Mouse (Mus musculus) retina, embryonic 14.5 days (tissue): ENCODE data around the gene N4bp2.
A peak's percentile ranks its signal among the peaks of the same experiment; 100 is the strongest.

Source experiments
- DNase-seq: peaks from one replicate; pipeline ENCODE4 v3.0.0-alpha.2; 2015; ENCODE audit warnings: low spot score

N4bp2 gene

GRCm38 (mm10) chr5:65829059-65829458 lies 65.7 kb downstream of the N4bp2 start:
- no peak for DNase-seq

DNA sequence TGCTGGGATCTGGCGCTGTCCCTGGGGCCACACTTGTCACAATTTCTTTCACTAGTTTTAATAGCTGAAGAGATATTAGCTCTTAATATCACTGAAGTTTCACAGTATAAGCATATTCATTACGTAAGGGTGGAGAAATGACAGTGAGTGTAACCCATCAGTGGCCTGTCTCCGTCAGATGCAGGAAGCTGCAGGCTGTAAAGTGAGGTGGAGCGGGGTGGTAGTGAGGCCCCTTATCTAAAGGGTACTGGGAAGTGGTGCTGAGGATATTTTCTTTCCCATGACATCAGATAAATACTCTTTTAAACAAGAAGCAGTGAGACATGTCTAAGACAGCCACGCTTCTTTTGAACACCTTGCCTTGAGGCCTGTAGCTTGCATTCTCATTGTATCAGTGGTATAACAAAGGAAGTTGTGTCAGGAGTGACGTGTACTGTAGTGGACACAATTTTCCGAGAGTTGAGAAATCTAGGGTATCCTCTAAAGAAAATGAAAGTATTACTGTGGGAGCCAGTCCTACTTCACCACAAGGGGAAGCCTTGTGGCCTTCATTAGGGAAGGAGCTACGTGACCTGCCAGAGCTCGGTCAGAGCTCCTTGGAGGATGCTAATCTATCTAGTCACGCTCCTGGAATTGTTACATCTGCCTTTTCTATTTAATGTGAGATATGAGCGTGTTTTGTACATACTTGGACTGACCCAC lies 68.7 kb downstream of the N4bp2 start:
- no peak for DNase-seq

GRCm38 (mm10) chr5:65833092-65833491 lies 69.8 kb downstream of the N4bp2 start:
- no peak for DNase-seq

- DNase-seq = no peak
Measured at GRCm38 (mm10) chr5:65833766-65834498, 70.6 kb downstream of the N4bp2 start.

GRCm38 (mm10) chr5:65838053-65838452 lies 74.7 kb downstream of the N4bp2 start:
- DNase-seq = no peak

- DNase-seq = no peak
Measured at GRCm38 (mm10) chr5:65842947-65843346, 79.6 kb downstream of the N4bp2 start.

DNA sequence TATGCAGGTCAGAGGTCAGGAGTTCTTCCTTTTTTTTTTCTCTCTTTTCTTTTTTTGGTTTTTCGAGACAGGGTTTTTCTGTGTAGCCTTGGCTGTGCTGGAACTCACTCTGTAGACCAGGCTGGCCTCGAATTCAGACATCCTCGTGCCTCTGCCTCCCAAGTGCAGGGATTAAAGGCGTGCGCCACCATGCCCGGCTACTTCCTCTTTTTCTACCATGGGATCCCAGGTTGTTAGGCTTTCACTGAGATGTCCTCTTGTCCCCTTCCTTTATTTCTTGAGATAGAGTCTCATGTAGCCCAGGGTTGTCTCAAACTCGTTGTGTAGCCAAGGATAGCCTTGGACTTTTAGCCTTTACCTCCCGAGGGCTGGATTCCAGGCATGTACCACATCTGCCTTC lies 83.2 kb downstream of the N4bp2 start:
- DNase-seq = no peak

GRCm38 (mm10) chr5:65846958-65847357 lies 83.6 kb downstream of the N4bp2 start:
- no peak for DNase-seq

DNA sequence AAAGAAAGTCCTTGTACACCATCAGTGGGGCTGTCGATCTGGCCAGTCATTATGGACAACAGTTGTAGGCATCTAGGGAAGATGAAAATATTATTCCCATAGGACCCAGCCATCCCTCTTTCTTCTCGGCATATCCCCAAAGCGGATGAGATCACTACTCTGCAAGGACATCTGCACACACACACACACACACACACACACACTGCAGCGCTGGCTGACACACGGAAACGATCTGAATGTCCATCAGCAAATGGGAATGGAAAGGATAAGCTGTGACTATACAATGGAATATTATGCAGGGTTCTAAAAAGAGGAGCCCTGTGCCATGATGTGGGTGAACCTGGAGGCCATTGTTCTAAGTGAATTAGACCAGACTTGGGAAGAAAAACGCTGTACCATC lies 84.3 kb downstream of the N4bp2 start:
- DNase-seq = no peak

GRCm38 (mm10) chr5:65850765-65851164 lies 87.4 kb downstream of the N4bp2 start:
- DNase-seq = no peak

DNA sequence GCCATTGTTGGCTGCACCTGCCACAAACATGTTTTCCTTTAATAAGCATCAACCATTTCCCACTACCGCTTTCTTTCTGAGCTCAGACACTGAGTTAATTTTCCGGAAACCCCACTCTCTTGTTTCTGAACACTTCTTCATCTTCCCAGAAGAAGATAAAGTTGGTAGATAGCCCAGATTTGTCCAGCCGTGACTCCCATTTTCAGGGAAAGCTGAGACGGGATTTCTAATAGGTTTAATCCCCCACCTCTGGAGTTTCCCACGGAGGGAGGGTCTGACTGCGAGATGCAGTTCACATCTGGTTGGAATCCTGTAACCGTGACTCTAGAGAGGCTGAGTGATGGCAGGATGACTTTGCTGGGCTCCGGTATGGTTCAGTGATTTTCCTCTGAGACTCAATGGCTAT lies 91.5 kb downstream of the N4bp2 start:
- no peak for DNase-seq

GRCm38 (mm10) chr5:65855571-65855970 lies 92.2 kb downstream of the N4bp2 start:
- no peak for DNase-seq

DNA sequence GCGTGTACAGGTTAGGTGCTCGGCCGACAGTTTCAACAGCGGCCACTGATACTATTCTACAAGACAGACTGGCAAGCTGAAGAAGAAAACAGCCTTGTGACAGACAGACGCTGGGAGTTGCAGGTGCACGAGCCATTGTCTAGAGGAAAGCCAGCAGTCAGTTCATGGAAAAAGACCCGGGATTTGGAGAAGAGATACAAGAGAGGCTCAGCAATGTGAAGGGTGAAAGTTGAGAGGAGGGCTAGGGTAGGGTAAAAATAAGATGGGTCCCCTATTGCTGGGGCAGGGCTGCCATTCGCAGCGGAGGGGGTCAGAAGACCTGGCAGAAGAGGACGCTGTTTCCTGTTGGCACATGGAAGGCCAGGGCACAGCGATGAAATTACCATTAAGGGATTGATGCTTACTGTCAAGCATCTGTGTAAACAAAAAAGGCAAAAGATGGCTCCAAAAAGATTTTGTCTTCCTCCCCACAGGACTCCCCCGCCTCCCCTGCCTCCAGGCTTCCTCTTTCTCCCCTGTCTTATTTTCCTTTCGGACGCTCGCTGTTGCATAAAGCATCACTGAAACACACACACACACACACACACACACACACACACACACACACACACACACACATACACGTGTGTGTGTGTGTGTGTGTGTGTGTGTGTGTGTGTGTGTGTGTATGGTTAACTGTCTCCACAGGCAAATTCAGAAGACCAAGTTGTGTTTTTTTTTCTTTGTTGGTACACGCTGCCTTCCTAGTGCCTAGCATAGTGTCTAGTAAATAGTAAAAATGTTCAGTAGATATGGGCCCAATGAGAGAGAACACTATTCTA lies 93.5 kb downstream of the N4bp2 start:
- no peak for DNase-seq

- DNase-seq = no peak
Measured at GRCm38 (mm10) chr5:65857935-65858334, 94.6 kb downstream of the N4bp2 start.

DNA sequence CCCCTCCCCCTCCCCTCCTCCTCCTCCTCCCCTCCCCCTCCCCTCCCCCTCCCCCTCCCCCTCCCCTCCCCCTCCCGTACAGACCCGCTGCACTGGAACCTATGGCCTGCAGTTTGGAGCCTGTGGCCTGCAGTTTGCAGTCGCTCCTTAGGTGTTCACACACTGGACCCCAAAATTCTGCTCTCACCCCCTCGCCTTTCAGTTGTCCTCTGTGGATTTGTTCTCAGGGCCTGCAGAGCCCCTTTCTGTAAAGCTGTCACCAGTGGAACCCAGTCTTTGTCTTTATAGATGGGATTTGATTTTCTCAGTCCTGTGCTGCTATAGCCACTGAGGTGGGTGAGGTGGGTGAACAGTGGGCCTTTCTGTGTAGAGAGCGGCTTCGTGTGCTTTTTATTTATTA lies 95.0 kb downstream of the N4bp2 start:
- no peak for DNase-seq

GRCm38 (mm10) chr5:65858898-65859297 lies 95.6 kb downstream of the N4bp2 start:
- DNase-seq = no peak

- DNase-seq = no peak
Measured at GRCm38 (mm10) chr5:65859396-65859795, 96.1 kb downstream of the N4bp2 start.

GRCm38 (mm10) chr5:65860281-65861000 lies 97.1 kb downstream of the N4bp2 start:
- DNase-seq = no peak

- no peak for DNase-seq
Measured at GRCm38 (mm10) chr5:65861154-65861944, 98.0 kb downstream of the N4bp2 start, which contains the start of gene Rhoh. Gene Rhoh (plus strand): TSS chr5:65861213.

DNA sequence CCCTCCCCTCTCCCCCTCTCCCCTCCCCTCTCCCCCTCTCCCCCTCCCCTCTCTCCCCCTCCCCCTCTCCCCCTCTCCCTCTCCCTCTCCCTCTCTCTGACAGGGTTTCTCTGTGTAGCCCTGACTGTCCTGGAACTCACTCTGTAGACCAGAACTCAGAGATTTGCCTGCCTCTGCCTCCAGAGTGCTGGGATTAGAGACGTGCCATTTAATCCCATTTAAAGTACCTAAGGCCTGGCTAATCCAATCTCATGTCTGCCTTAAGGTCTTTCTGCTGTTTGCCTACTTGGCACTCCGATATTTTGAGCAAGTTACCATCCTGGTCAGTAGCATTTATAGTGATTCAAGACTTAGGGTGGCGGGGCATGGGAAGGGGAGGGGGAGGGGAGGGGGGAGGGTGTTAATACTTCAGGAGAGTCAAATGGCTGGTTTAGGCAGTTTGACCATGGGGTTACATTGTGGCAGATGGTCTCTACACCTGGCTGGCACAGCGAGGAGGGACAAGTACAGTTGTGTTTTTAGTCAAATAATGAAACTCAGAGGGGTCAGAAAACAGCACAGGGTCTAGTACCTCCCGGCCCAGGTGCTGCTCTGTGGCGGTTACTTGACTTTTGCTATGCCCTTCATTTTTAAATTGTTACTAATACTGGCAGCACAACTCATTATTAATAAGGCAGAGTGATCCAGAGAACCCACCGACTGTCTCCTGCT lies 99.1 kb downstream of the N4bp2 start:
- DNase-seq = no peak

GRCm38 (mm10) chr5:65863349-65863749 lies 100.0 kb downstream of the N4bp2 start:
- DNase-seq = peak; percentile 26
